In the genomic region with DNA sequence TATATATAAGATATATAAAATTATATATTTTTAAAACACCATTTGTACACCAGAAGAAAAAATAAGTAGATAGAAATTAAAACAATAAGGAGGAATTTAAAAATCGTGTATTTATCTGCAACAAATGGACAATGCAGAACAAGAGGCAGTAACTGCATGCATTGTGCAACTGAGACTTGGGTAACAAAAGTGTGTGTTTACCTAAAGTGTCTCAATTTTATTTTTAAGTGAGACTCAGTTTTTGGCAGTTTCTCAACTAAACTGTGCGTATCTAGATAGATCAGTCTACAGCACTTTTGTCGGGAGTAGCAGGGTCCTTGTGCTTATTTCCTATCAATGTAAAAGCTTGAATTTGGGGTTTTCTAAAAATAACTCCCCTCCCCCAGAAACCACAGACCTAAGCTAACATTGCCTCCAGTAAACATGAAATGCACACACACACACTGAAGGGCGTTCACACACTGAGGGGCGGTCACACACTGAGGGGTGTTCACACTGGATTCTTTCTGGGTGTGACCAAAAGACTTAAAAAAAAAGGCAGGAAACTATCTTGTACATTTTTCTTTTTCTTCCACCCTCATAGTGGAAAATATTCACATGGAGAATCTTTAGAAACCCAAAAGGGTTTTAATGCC, we compare ENCODE assay signal across 20 mouse cellular contexts.
DNase-seq lines count a peak whose midpoint lies in the region; ATAC-seq lines count a peak whose summit lies in the region.
"Had no signal": no experiment of that assay in that cellular context is flagged by ENCODE, and none has a peak within 500 bp of the region (broad histone marks: within the 10 kb centered on the region; RNA-seq: fewer than 3 reads in every experiment).

No protein-coding gene starts in this region.

- H3K36me3 ChIP-seq in embryonic facial prominence, embryonic 14.5 days (ENCODE audit: control insufficient read depth, insufficient read depth, low read length): no peaks in the 10 kb centered on the region
- H3K36me3 ChIP-seq in embryonic facial prominence, embryonic 10.5 days (replicated peaks): no peaks in the 10 kb centered on the region
- H3K36me3 ChIP-seq in midbrain, embryonic 13.5 days: no peaks in the 10 kb centered on the region
- H3K36me3 ChIP-seq in intestine, embryonic 16.5 days (ENCODE audit: control insufficient read depth, insufficient read depth, low read length): no peaks in the 10 kb centered on the region
- H3K36me3 ChIP-seq in forebrain, embryonic 11.5 days (ENCODE audit: control insufficient read depth, insufficient read depth, low read length): no peaks in the 10 kb centered on the region
- H3K36me3 ChIP-seq: heart, embryonic 15.5 days; limb, embryonic 13.5 days; midbrain, embryonic 12.5 days had no signal

- H3K9ac ChIP-seq in embryonic facial prominence, embryonic 14.5 days (ENCODE audit: low read depth, low read length): no peak overlapping the region
- no peak overlapping the region for H3K9ac ChIP-seq in midbrain, embryonic 13.5 days (replicated peaks)
- no peak overlapping the region for H3K9ac ChIP-seq in intestine, embryonic 16.5 days (ENCODE audit: low read depth, low read length)
- no peak overlapping the region for H3K9ac ChIP-seq in forebrain, embryonic 11.5 days (ENCODE audit: low read length)
- H3K9ac ChIP-seq: forebrain, embryonic 13.5 days; heart, embryonic 15.5 days; limb, embryonic 13.5 days; midbrain, embryonic 12.5 days had no signal

- no peak overlapping the region for H3K4me2 ChIP-seq in embryonic facial prominence, embryonic 14.5 days (ENCODE audit: low read depth, low read length)
- no peak overlapping the region for H3K4me2 ChIP-seq in midbrain, embryonic 13.5 days (replicated peaks)
- H3K4me2 ChIP-seq in intestine, embryonic 16.5 days (ENCODE audit: low read depth, low read length): no peak overlapping the region
- H3K4me2 ChIP-seq in forebrain, embryonic 11.5 days (ENCODE audit: low read depth, low read length, severe bottlenecking): no peak overlapping the region
- H3K4me2 ChIP-seq: forebrain, embryonic 13.5 days; heart, embryonic 15.5 days; limb, embryonic 13.5 days; midbrain, embryonic 12.5 days had no signal

- H3K4me3 ChIP-seq in embryonic facial prominence, embryonic 14.5 days (ENCODE audit: low read depth, low read length): no peak overlapping the region
- no peak overlapping the region for H3K4me3 ChIP-seq in embryonic facial prominence, embryonic 10.5 days
- H3K4me3 ChIP-seq in midbrain, embryonic 13.5 days (replicated peaks): no peak overlapping the region
- no peak overlapping the region for H3K4me3 ChIP-seq in intestine, embryonic 16.5 days (ENCODE audit: low read length)
- H3K4me3 ChIP-seq in forebrain, embryonic 11.5 days (ENCODE audit: low read depth, low read length): no peak overlapping the region
- H3K4me3 ChIP-seq: forebrain, embryonic 13.5 days; heart, embryonic 15.5 days; limb, embryonic 13.5 days; midbrain, embryonic 12.5 days had no signal

- peak; percentile 41 for DNase-seq in embryonic facial prominence, embryonic 14.5 days (ENCODE audit: low spot score)
- no peak for DNase-seq in embryonic facial prominence, embryonic 10.5 days (ENCODE audit: low spot score)
- peak; percentile 14 for DNase-seq in CD4-positive, CD25-positive, alpha-beta regulatory T cell, adult 2 months (ENCODE audit: low read depth, low spot score)
- no peak for DNase-seq in forebrain, embryonic 11.5 days (ENCODE audit: low spot score)
- DNase-seq: adrenal gland, adult 2 months; cerebellum, postnatal 14 days; gastrocnemius, postnatal 25 days; heart, postnatal 4 days; kidney, adult 18-20 months; thymus, adult 2 months had no signal

- no peaks in the 10 kb centered on the region for H3K27me3 ChIP-seq in embryonic facial prominence, embryonic 14.5 days (replicated peaks; ENCODE audit: control insufficient read depth, insufficient read depth, low read length)
- no peaks in the 10 kb centered on the region for H3K27me3 ChIP-seq in embryonic facial prominence, embryonic 10.5 days (replicated peaks; ENCODE audit: low read depth, poor library complexity, severe bottlenecking)
- no peaks in the 10 kb centered on the region for H3K27me3 ChIP-seq in midbrain, embryonic 13.5 days
- no peaks in the 10 kb centered on the region for H3K27me3 ChIP-seq in intestine, embryonic 16.5 days (replicated peaks; ENCODE audit: control insufficient read depth, insufficient read depth, low read length)
- no peaks in the 10 kb centered on the region for H3K27me3 ChIP-seq in forebrain, embryonic 11.5 days (ENCODE audit: control insufficient read depth, insufficient read depth, low read length)
- H3K27me3 ChIP-seq: forebrain, embryonic 13.5 days; heart, embryonic 15.5 days; limb, embryonic 13.5 days; midbrain, embryonic 12.5 days had no signal

- no peaks in the 10 kb centered on the region for H3K9me3 ChIP-seq in embryonic facial prominence, embryonic 14.5 days (ENCODE audit: control insufficient read depth, low read length)
- H3K9me3 ChIP-seq in embryonic facial prominence, embryonic 10.5 days: no peaks in the 10 kb centered on the region
- no peaks in the 10 kb centered on the region for H3K9me3 ChIP-seq in midbrain, embryonic 13.5 days
- H3K9me3 ChIP-seq in intestine, embryonic 16.5 days (ENCODE audit: control insufficient read depth, low read length): no peaks in the 10 kb centered on the region
- H3K9me3 ChIP-seq in forebrain, embryonic 11.5 days (ENCODE audit: control insufficient read depth, low read length): no peaks in the 10 kb centered on the region
- H3K9me3 ChIP-seq: forebrain, embryonic 13.5 days; heart, embryonic 15.5 days; limb, embryonic 13.5 days; midbrain, embryonic 12.5 days had no signal

- H3K27ac ChIP-seq in embryonic facial prominence, embryonic 14.5 days (replicated peaks; ENCODE audit: low read depth, low read length): no peak overlapping the region
- H3K27ac ChIP-seq in embryonic facial prominence, embryonic 10.5 days (replicated peaks): no peak overlapping the region
- H3K27ac ChIP-seq in midbrain, embryonic 13.5 days: no peak overlapping the region
- no peak overlapping the region for H3K27ac ChIP-seq in intestine, embryonic 16.5 days (ENCODE audit: low read length)
- H3K27ac ChIP-seq in forebrain, embryonic 11.5 days (ENCODE audit: low read depth, low read length): no peak overlapping the region
- H3K27ac ChIP-seq: forebrain, embryonic 13.5 days; heart, embryonic 15.5 days; hindbrain, postnatal 0 days; kidney, postnatal 0 days; limb, embryonic 13.5 days; midbrain, embryonic 12.5 days had no signal

- no peak for ATAC-seq in embryonic facial prominence, embryonic 14.5 days (ENCODE audit: low read depth)
- peak; percentile 71 for ATAC-seq in granulocyte monocyte progenitor cell, adult 5-6 weeks (replicated peaks; ENCODE audit: poor library complexity, severe bottlenecking)
- peak; percentile 68 for ATAC-seq in megakaryocyte, adult 5-6 weeks (ENCODE audit: poor library complexity, severe bottlenecking)
- ATAC-seq in midbrain, embryonic 13.5 days: no peak
- ATAC-seq in intestine, embryonic 16.5 days: no peak
- no peak for ATAC-seq in forebrain, embryonic 11.5 days (replicated peaks; ENCODE audit: low FRiP score)
- ATAC-seq: forebrain, embryonic 13.5 days; hindbrain, postnatal 0 days had no signal

- H3K4me1 ChIP-seq in embryonic facial prominence, embryonic 14.5 days (ENCODE audit: control insufficient read depth, insufficient read depth, low read length): no peaks in the 10 kb centered on the region
- no peaks in the 10 kb centered on the region for H3K4me1 ChIP-seq in embryonic facial prominence, embryonic 10.5 days
- no peaks in the 10 kb centered on the region for H3K4me1 ChIP-seq in midbrain, embryonic 13.5 days (replicated peaks)
- no peaks in the 10 kb centered on the region for H3K4me1 ChIP-seq in intestine, embryonic 16.5 days (ENCODE audit: control insufficient read depth, insufficient read depth, low read length)
- no peaks in the 10 kb centered on the region for H3K4me1 ChIP-seq in forebrain, embryonic 11.5 days (replicated peaks; ENCODE audit: control insufficient read depth, insufficient read depth, low read length)
- H3K4me1 ChIP-seq: forebrain, embryonic 13.5 days; heart, embryonic 15.5 days; limb, embryonic 13.5 days; midbrain, embryonic 12.5 days had no signal

- WGBS in embryonic facial prominence, embryonic 14.5 days: 66% methylated on average over 5 of the region's 5 CpGs
- 90% methylated on average over 5 of the region's 5 CpGs for WGBS in embryonic facial prominence, embryonic 10.5 days
- WGBS in midbrain, embryonic 13.5 days: 95% methylated on average over 5 of the region's 5 CpGs
- 81% methylated on average over 5 of the region's 5 CpGs for WGBS in intestine, embryonic 16.5 days
- WGBS in forebrain, embryonic 11.5 days: 94% methylated on average over 5 of the region's 5 CpGs

Comparison
In these comparisons a context has a peak if more than half of its experiments do, and no peak if none do; other contexts are left out.
1. DNase-seq: peak in embryonic facial prominence, embryonic 14.5 days (single experiment) and CD4-positive, CD25-positive, alpha-beta regulatory T cell, adult 2 months (single experiment); none in embryonic facial prominence, embryonic 10.5 days (single experiment) and forebrain, embryonic 11.5 days (single experiment).
2. ATAC-seq: peak in granulocyte monocyte progenitor cell, adult 5-6 weeks (single experiment) and megakaryocyte, adult 5-6 weeks (single experiment); none in embryonic facial prominence, embryonic 14.5 days (single experiment), midbrain, embryonic 13.5 days (single experiment), intestine, embryonic 16.5 days (single experiment) and forebrain, embryonic 11.5 days (single experiment).